Mouse (Mus musculus): ENCODE results near the gene Ubxn10. TPM values are rescaled to one million over a fixed set of nuclear protein-coding genes. Genes with fewer than 3 reads are reported as not detected.

The Ubxn10 gene
- polyA plus RNA-seq, 1 experiment = 2.0 TPM

DNA sequence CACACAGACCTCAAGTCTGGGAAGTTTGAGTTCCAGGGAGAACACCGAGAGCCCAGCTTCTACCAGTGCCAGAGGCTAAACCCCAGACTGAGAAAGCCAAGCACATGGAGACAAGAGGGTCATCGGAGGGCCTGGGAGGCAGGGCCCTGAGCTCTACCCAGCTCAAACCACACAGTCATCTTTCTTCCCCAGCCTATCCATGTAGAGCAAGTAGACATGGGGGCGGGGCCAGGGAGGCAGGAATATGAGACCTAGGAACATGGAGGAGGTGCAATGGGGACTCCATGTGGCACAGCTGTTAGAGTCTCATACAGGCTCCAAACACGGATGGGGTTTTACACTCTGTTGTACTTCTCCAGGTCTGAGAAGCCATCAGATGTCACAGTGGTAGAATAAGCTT, 8.9 kb upstream of the Ubxn10 start:
- no peaks in the 10 kb centered on the region for H3K4me1 ChIP-seq (replicated peaks; ENCODE audit: control insufficient read depth, insufficient read depth, low read length)
- no peak for TF ChIP-seq CTCF (IDR thresholded peaks at IDR 0.05; ENCODE audit: borderline replicate concordance, control insufficient read depth, extremely low read depth, insufficient read depth, low read length, poor library complexity)
- TF ChIP-seq POLR2A (IDR thresholded peaks at IDR 0.05; ENCODE audit: control insufficient read depth, extremely low read depth, insufficient read depth, low read length, poor library complexity) = no peak
- H3K4me3 ChIP-seq (ENCODE audit: control insufficient read depth, insufficient read depth, low read length) = no peak overlapping the region

GRCm38 (mm10) chr4:138739136-138739851, 2.3 kb upstream of the Ubxn10 start:
- Histone ChIP-seq H3K27ac (ENCODE audit: control insufficient read depth, insufficient read depth, low read length) (no peak overlapping the region), H3K4me3 (ENCODE audit: control insufficient read depth, insufficient read depth, low read length) (no peak overlapping the region), H3K27me3 (ENCODE audit: control insufficient read depth, insufficient read depth, low read length) (no peaks in the 10 kb centered on the region), H3K36me3 (ENCODE audit: control insufficient read depth, insufficient read depth, low read length) (no peaks in the 10 kb centered on the region), H3K4me1 (replicated peaks; ENCODE audit: control insufficient read depth, insufficient read depth, low read length) (no peaks in the 10 kb centered on the region)
- TF ChIP-seq CTCF (IDR thresholded peaks at IDR 0.05; ENCODE audit: borderline replicate concordance, control insufficient read depth, extremely low read depth, insufficient read depth, low read length, poor library complexity) (no peak), POLR2A (IDR thresholded peaks at IDR 0.05; ENCODE audit: control insufficient read depth, extremely low read depth, insufficient read depth, low read length, poor library complexity) (no peak)
- DNase-seq = no peak
- 48% methylated on average over 7 of the region's 7 CpGs for WGBS

More for the DNA sequence above, 8.9 kb upstream of the Ubxn10 start:
- Histone ChIP-seq H3K27ac (ENCODE audit: control insufficient read depth, insufficient read depth, low read length) (no peak overlapping the region), H3K27me3 (ENCODE audit: control insufficient read depth, insufficient read depth, low read length) (no peaks in the 10 kb centered on the region), H3K36me3 (ENCODE audit: control insufficient read depth, insufficient read depth, low read length) (no peaks in the 10 kb centered on the region)
- no peak for DNase-seq
- 71% methylated on average over 4 of the region's 4 CpGs for WGBS

DNA sequence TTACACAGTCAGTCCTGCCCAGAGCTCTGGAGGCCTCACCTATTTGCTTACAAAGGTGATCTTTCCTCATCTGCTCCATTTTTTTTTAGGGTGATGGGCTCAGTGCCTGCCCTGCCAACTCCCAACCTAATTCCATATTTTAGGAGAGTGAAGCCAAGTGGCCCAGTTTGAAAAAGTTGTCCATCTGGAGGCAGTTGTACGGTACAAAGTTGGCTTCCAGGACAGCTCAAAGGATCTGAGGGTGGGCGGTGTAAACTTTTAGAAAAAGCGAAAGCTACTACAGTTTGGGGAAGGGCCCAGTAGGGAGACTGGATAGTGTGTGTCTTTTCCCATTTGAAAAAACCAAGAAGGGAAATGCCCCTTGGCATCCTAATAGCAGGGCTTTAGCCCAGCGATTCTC, 2.1 kb downstream of the Ubxn10 start:
- WGBS = 95% methylated on average over 4 of the region's 4 CpGs
- TF ChIP-seq CTCF (IDR thresholded peaks at IDR 0.05; ENCODE audit: borderline replicate concordance, control insufficient read depth, extremely low read depth, insufficient read depth, low read length, poor library complexity) (no peak), POLR2A (IDR thresholded peaks at IDR 0.05; ENCODE audit: control insufficient read depth, extremely low read depth, insufficient read depth, low read length, poor library complexity) (no peak)
- H3K4me3 ChIP-seq (ENCODE audit: control insufficient read depth, insufficient read depth, low read length) = no peak overlapping the region
- H3K27me3 ChIP-seq (ENCODE audit: control insufficient read depth, insufficient read depth, low read length) = no peaks in the 10 kb centered on the region
- H3K4me1 ChIP-seq (replicated peaks; ENCODE audit: control insufficient read depth, insufficient read depth, low read length) = no peaks in the 10 kb centered on the region
- DNase-seq = no peak
- no peak overlapping the region for H3K27ac ChIP-seq (ENCODE audit: control insufficient read depth, insufficient read depth, low read length)
- no peaks in the 10 kb centered on the region for H3K36me3 ChIP-seq (ENCODE audit: control insufficient read depth, insufficient read depth, low read length)

GRCm38 (mm10) chr4:138734105-138734504, 2.9 kb downstream of the Ubxn10 start:
- H3K4me3 ChIP-seq (ENCODE audit: control insufficient read depth, insufficient read depth, low read length) = no peak overlapping the region
- 77% methylated on average over 7 of the region's 7 CpGs for WGBS
- no peaks in the 10 kb centered on the region for H3K36me3 ChIP-seq (ENCODE audit: control insufficient read depth, insufficient read depth, low read length)
- no peak for TF ChIP-seq CTCF (IDR thresholded peaks at IDR 0.05; ENCODE audit: borderline replicate concordance, control insufficient read depth, extremely low read depth, insufficient read depth, low read length, poor library complexity)
- TF ChIP-seq POLR2A (IDR thresholded peaks at IDR 0.05; ENCODE audit: control insufficient read depth, extremely low read depth, insufficient read depth, low read length, poor library complexity) = no peak
- H3K27ac ChIP-seq (ENCODE audit: control insufficient read depth, insufficient read depth, low read length) = no peak overlapping the region
- DNase-seq = no peak
- H3K27me3 ChIP-seq (ENCODE audit: control insufficient read depth, insufficient read depth, low read length) = no peaks in the 10 kb centered on the region
- no peaks in the 10 kb centered on the region for H3K4me1 ChIP-seq (replicated peaks; ENCODE audit: control insufficient read depth, insufficient read depth, low read length)

DNA sequence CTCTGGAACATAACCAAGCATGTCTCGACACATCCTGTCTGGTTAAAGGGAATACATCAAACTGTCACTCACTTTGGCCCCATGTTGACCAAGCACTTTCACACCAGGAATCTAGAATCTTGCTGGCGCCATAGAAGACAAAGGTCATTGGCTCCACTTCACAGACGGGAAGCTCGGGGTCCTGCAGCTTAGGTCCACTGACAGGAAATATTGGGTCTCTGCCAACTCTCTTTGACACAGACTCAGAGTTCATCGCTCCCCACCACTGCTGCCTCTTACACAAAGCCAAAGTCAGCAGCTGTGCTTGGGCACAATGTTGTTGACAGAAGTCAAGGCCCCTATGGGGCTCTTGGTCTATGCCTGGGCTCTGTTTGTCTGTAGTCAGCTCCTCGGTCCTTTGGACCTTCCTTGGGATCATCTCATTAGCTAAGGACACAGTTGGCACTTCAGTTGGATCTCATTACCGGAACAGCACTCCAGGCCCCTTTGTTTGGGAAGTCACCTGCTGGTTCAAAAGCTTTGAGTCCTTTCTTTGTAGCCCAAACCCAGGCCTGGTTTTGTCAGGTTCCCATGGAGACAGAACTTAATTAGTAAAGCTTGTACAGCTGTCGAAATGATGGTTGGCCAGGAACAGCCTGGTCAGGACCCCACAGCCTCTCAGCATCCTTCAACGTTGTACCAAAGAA, 7.8 kb downstream of the Ubxn10 start:
- no peaks in the 10 kb centered on the region for H3K36me3 ChIP-seq (ENCODE audit: control insufficient read depth, insufficient read depth, low read length)
- TF ChIP-seq POLR2A (IDR thresholded peaks at IDR 0.05; ENCODE audit: control insufficient read depth, extremely low read depth, insufficient read depth, low read length, poor library complexity) = no peak
- TF ChIP-seq CTCF (IDR thresholded peaks at IDR 0.05; ENCODE audit: borderline replicate concordance, control insufficient read depth, extremely low read depth, insufficient read depth, low read length, poor library complexity) = no peak
- 73% methylated on average over 9 of the region's 9 CpGs for WGBS
- DNase-seq = no peak
- H3K4me1 ChIP-seq (replicated peaks; ENCODE audit: control insufficient read depth, insufficient read depth, low read length) = peaks cover 12% of the 10 kb centered on the region
- no peak overlapping the region for H3K27ac ChIP-seq (ENCODE audit: control insufficient read depth, insufficient read depth, low read length)
- H3K4me3 ChIP-seq (ENCODE audit: control insufficient read depth, insufficient read depth, low read length) = no peak overlapping the region
- H3K27me3 ChIP-seq (ENCODE audit: control insufficient read depth, insufficient read depth, low read length) = peaks cover 2% of the 10 kb centered on the region; the same call in 1 of the 2 replicates

GRCm38 (mm10) chr4:138725751-138726150, 11.2 kb downstream of the Ubxn10 start:
- DNase-seq = no peak
- H3K27me3 ChIP-seq (ENCODE audit: control insufficient read depth, insufficient read depth, low read length) = peaks cover 2% of the 10 kb centered on the region; the same call in 1 of the 2 replicates
- TF ChIP-seq POLR2A (IDR thresholded peaks at IDR 0.05; ENCODE audit: control insufficient read depth, extremely low read depth, insufficient read depth, low read length, poor library complexity) = no peak
- TF ChIP-seq CTCF (IDR thresholded peaks at IDR 0.05; ENCODE audit: borderline replicate concordance, control insufficient read depth, extremely low read depth, insufficient read depth, low read length, poor library complexity) = no peak
- H3K4me3 ChIP-seq (ENCODE audit: control insufficient read depth, insufficient read depth, low read length) = no peak overlapping the region
- H3K27ac ChIP-seq (ENCODE audit: control insufficient read depth, insufficient read depth, low read length) = no peak overlapping the region
- no peaks in the 10 kb centered on the region for H3K36me3 ChIP-seq (ENCODE audit: control insufficient read depth, insufficient read depth, low read length)
- peaks cover 20% of the 10 kb centered on the region for H3K4me1 ChIP-seq (replicated peaks; ENCODE audit: control insufficient read depth, insufficient read depth, low read length)
- 66% methylated on average over 5 of the region's 5 CpGs for WGBS

Data from thymus, adult 2 months (tissue).